9 mouse cellular contexts compared by ENCODE assay signal in the genomic region with DNA sequence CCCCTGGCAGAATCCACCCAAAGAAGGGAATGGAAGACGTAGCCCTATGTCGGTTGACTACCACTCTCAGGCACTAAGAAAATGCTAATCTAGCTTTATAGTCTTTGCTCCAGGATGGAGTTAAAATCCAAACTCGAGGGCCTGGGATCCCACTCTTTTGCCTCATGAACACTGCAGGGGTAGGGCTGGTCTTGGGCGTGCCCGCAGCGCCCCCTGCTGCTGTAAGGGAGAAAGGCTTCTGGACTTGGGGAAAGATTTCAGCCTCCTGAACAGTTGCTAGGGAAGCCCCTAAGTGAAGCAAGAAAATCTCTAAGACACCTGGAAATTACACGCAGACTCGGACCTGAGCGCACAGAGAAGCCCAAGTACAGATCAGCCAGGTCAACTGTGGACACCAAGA. TPM values are rescaled to one million over a fixed set of nuclear protein-coding genes. Genes with fewer than 3 reads are reported as not detected.
DNase-seq lines count a peak whose midpoint lies in the region; ATAC-seq and TF ChIP-seq lines count a peak whose summit lies in the region.
"Had no signal": no experiment of that assay in that cellular context is flagged by ENCODE, and none has a peak within 500 bp of the region (broad histone marks: within the 10 kb centered on the region; RNA-seq: fewer than 3 reads in every experiment).

No protein-coding gene starts in this region.

- no peak for ATAC-seq in intestine, postnatal 0 days
- ATAC-seq in liver, postnatal 0 days, result no peak
- ATAC-seq in monocyte, adult 5-6 weeks (replicated peaks; ENCODE audit: insufficient number of reproducible peaks, low FRiP score, low TSS enrichment, poor library complexity, severe bottlenecking), result no peak

- H3K27ac ChIP-seq in intestine, postnatal 0 days (ENCODE audit: low read depth, low read length), result no peak overlapping the region
- H3K27ac ChIP-seq in liver, postnatal 0 days (ENCODE audit: low read depth), result no peak overlapping the region
- H3K27ac ChIP-seq: hindbrain, embryonic 15.5 days had no signal

- TF ChIP-seq CTCF in intestine, postnatal 0 days (IDR thresholded peaks at IDR 0.05; ENCODE audit: low read depth), result peak; percentile 90
- peak; percentile 84 for TF ChIP-seq CTCF in liver, postnatal 0 days (IDR thresholded peaks at IDR 0.05; ENCODE audit: low read depth)

- peak; percentile 41 for DNase-seq in urinary bladder, adult 2 months (ENCODE audit: low spot score)
- DNase-seq in urinary bladder, postnatal 10 days (ENCODE audit: low spot score), result no peak
- DNase-seq in adrenal gland, postnatal 4 days (ENCODE audit: low spot score in 2 of 2), result peak; percentile 12 to 48
- DNase-seq in forelimb bud, embryonic 11.5 days (ENCODE audit: low read depth, low spot score), result peak; percentile 75
- peak; percentile 75 for DNase-seq in liver, postnatal 0 days
- DNase-seq in right cerebral cortex, adult 18-20 months, result peak; percentile 71

- H3K4me1 ChIP-seq in intestine, postnatal 0 days (replicated peaks; ENCODE audit: control insufficient read depth, insufficient read depth, low read length), result no peaks in the 10 kb centered on the region
- no peaks in the 10 kb centered on the region for H3K4me1 ChIP-seq in liver, postnatal 0 days (ENCODE audit: insufficient read depth)
- H3K4me1 ChIP-seq: hindbrain, embryonic 15.5 days had no signal

- H3K4me2 ChIP-seq in intestine, postnatal 0 days (replicated peaks; ENCODE audit: low read depth), result no peak overlapping the region
- no peak overlapping the region for H3K4me2 ChIP-seq in liver, postnatal 0 days (ENCODE audit: low read depth, low read length)
- H3K4me2 ChIP-seq: hindbrain, embryonic 15.5 days had no signal

- TF ChIP-seq EP300 in liver, postnatal 0 days (IDR thresholded peaks at IDR 0.05; ENCODE audit: low read depth), result no peak

- 23% methylated on average over 9 of the region's 9 CpGs for WGBS in intestine, postnatal 0 days
- 13% methylated on average over 9 of the region's 9 CpGs for WGBS in liver, postnatal 0 days (ENCODE audit: insufficient replicate concordance)

- H3K9ac ChIP-seq in intestine, postnatal 0 days (ENCODE audit: low read depth, low read length), result no peak overlapping the region
- no peak overlapping the region for H3K9ac ChIP-seq in liver, postnatal 0 days (replicated peaks)
- H3K9ac ChIP-seq: hindbrain, embryonic 15.5 days had no signal

- H3K27me3 ChIP-seq in intestine, postnatal 0 days (replicated peaks; ENCODE audit: control insufficient read depth, insufficient read depth, low read length), result no peaks in the 10 kb centered on the region
- no peaks in the 10 kb centered on the region for H3K27me3 ChIP-seq in liver, postnatal 0 days (ENCODE audit: insufficient read depth, low read length)

- no peaks in the 10 kb centered on the region for H3K36me3 ChIP-seq in intestine, postnatal 0 days (ENCODE audit: control insufficient read depth, insufficient read depth)
- no peaks in the 10 kb centered on the region for H3K36me3 ChIP-seq in liver, postnatal 0 days (replicated peaks; ENCODE audit: insufficient read depth, low read length)
- H3K36me3 ChIP-seq: hindbrain, embryonic 15.5 days had no signal

- no peaks in the 10 kb centered on the region for H3K9me3 ChIP-seq in intestine, postnatal 0 days (ENCODE audit: control insufficient read depth)
- H3K9me3 ChIP-seq in liver, postnatal 0 days (ENCODE audit: low read length), result no peaks in the 10 kb centered on the region
- H3K9me3 ChIP-seq: hindbrain, embryonic 15.5 days had no signal

- no peak overlapping the region for H3K4me3 ChIP-seq in intestine, postnatal 0 days (ENCODE audit: low read depth, low read length)
- H3K4me3 ChIP-seq in liver, postnatal 0 days (ENCODE audit: low read depth, low read length), result no peak overlapping the region
- H3K4me3 ChIP-seq: hindbrain, embryonic 15.5 days had no signal

RNA-seq across cellular contexts. Expression of gene Zfp637, which starts 12.7 kb away (rescaled TPM):
- 54.9 and 58.8 TPM in 2 replicates for polyA plus RNA-seq in urinary bladder, adult 2 months (2012; rRNA removed)
- 10 to 100 TPM; 38.9 to 42.3 TPM for total RNA-seq in adrenal gland, postnatal 4 days (2021)
- 46.1 and 51.3 TPM in 2 replicates for polyA plus RNA-seq in intestine, postnatal 0 days (2015; fragmentation: Nextera tagmentation; extraction: Ambion mirVana)
- polyA plus RNA-seq in liver, postnatal 0 days (2015; fragmentation: Nextera tagmentation; extraction: Ambion mirVana), result 25.4 and 25.7 TPM in 2 replicates
- 4.1 to 7.8 TPM (median 6.6 TPM) in 3 replicates for total RNA-seq in monocyte, adult 5-6 weeks (2017)

RNA-seq across cellular contexts. Expression of gene Zfp239, which starts 33.6 kb away (rescaled TPM):
- 2.0 and 2.1 TPM in 2 replicates for polyA plus RNA-seq in urinary bladder, adult 2 months (2012; rRNA removed)
- total RNA-seq in adrenal gland, postnatal 4 days (2021), result 1 to 10 TPM; 4.9 to 5.7 TPM
- 2.9 and 3.1 TPM in 2 replicates for polyA plus RNA-seq in intestine, postnatal 0 days (2015; fragmentation: Nextera tagmentation; extraction: Ambion mirVana)
- polyA plus RNA-seq in liver, postnatal 0 days (2015; fragmentation: Nextera tagmentation; extraction: Ambion mirVana), result 0.86 and 1.1 TPM in 2 replicates
- 0.19 to 1.1 TPM in 2 of 3 replicates, not detected in the other for total RNA-seq in monocyte, adult 5-6 weeks (2017)
